Mouse (Mus musculus) MEL (cell line): ENCODE measurements at regions not wholly inside any gene's neighbourhood (a gene's known extent, or its start where the extent isn't known, plus 50 kb on each side); places are given as distances from the start of the nearest gene placed in this dataset.

ENCODE experiments used
- E2F4 ChIP-seq: IDR thresholded peaks from 2 replicates; pipeline ENCODE4 v1.6.1; 2011; ENCODE audit warnings: low read depth, low read length, improper control_type of control experiment, borderline replicate concordance
- EP300 ChIP-seq, 2 experiments: IDR thresholded peaks; 2 replicates each; pipeline ENCODE4 v1.6.1; 2011; ENCODE audit warnings: improper control_type of control experiment in 2 of 2, low read length in 2 of 2, low read depth in 1 of 2, mild to moderate bottlenecking in 1 of 2
- GATA1 ChIP-seq: IDR thresholded peaks from 2 replicates; pipeline ENCODE4 v1.6.1; 2011; ENCODE audit warnings: low read depth, low read length, improper control_type of control experiment
- MYC ChIP-seq: IDR thresholded peaks from 2 replicates; pipeline ENCODE4 v1.6.1; 2011; ENCODE audit warnings: low read depth, mild to moderate bottlenecking, low read length, improper control_type of control experiment, moderate library complexity
- POLR2A ChIP-seq, 2 experiments: IDR thresholded peaks; 2 replicates each; pipeline ENCODE4 v1.6.1; 2011 to 2012; ENCODE audit warnings: low read length in 2 of 2, mild to moderate bottlenecking in 2 of 2, control low read depth in 1 of 2, improper control_type of control experiment in 1 of 2, low read depth in 1 of 2, moderate library complexity in 1 of 2; ENCODE audit not compliant: control insufficient read depth in 1 of 2, insufficient read depth in 1 of 2, poor library complexity in 1 of 2
- POLR2AphosphoS2 ChIP-seq: IDR thresholded peaks from 2 replicates; pipeline ENCODE4 v1.6.1; 2011; ENCODE audit warnings: low read length, improper control_type of control experiment
- ZKSCAN1 ChIP-seq: IDR thresholded peaks from 2 replicates; pipeline ENCODE4 v1.6.1; 2012; ENCODE audit warnings: low read depth, mild to moderate bottlenecking, inconsistent platforms, low read length, improper control_type of control experiment, moderate library complexity

GRCm38 (mm10) chr2:74199550-74199949 is 288.4 kb upstream of the Atp5g3 start:
- no peak for TF ChIP-seq POLR2AphosphoS2
- no peak for TF ChIP-seq E2F4
- no peak for TF ChIP-seq GATA1
- TF ChIP-seq POLR2A (IDR thresholded peaks at IDR 0.05; ENCODE audit: control insufficient read depth in 1 of 2, insufficient read depth in 1 of 2, low read depth in 1 of 2, low read length in 2 of 2, poor library complexity in 1 of 2): no peak
- TF ChIP-seq EP300 (IDR thresholded peaks at IDR 0.05; ENCODE audit: low read depth in 1 of 2, low read length in 2 of 2): no peak
- no peak for TF ChIP-seq ZKSCAN1
- TF ChIP-seq MYC: no peak
